Mouse (Mus musculus) kidney, postnatal 4 days (tissue): ENCODE measurements around the gene Slc39a13.
"Not testable (repeated sequence)": the region's sequence is repeated elsewhere in the genome, so short reads cannot be mapped to it uniquely, and the experiment has no call there.

Experiments
- DNase-seq, 2 experiments: peaks; one replicate each; pipeline ENCODE4 v3.0.0; 2021; ENCODE audit warnings: mixed read lengths in 2 of 2

Slc39a13 gene

DNA sequence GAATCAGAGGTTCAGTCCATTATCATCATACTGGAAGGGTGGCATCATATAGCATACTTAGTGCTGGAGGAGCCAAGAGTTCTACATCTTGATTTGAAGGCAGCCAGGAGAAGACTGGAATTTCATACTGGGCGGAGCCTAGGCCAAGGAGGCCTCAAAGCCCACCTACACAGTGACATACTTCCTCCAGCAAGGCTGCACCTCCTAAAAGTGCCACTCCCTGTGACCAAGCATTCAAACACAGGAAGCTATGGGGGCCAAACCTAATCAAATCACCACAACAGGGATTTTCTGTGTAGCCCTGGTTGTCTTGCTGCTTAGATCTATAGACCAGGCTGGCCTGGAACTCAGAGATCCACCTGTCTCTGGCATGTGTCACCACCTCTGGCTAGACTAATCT, 46.3 kb downstream of the Slc39a13 start:
- no peak for DNase-seq

DNA sequence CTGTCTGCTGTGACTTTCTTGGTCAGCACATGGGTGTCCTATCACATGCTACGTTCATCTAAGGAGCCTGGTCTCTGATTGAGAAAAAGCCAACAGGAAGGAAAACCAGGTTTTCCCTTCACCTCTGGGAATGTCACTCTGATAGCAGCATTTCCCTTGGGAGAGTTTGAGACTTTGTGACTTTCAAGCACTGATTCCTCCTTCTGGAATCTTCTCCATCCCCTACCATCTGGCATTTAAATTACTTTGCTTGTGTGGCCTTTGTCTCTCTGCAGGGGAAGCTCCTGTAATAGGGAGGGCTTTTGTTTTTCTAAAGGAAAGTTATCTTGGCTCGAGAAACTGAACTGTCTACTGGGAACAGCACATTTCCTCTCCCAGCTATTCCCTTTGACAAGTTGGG, 47.1 kb downstream of the Slc39a13 start:
- no peak for DNase-seq

DNA sequence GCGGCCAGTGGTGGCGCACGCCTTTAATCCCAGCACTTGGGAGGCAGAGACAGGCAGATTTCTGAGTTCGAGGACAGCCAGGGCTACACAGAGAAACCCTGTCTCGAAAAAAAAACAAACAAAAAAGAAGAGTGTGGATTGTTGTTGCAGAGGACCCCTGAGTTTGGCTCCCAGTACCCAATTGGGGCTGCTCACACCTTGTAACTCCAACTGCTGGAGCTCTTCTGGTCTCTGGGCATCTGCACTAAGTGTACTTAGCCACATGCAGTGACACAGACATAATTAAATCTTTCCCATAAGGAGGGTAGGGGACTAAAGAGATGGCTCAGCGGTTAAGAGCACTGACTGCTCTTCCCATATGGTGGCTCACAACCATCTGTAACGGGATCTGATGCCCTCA, 48.0 kb downstream of the Slc39a13 start:
- DNase-seq: not testable (repeated sequence)

GRCm38 (mm10) chr2:91019911-91020310, 50.3 kb downstream of the Slc39a13 start:
- no peak for DNase-seq

- DNase-seq: peak in 1 of 2 experiments; percentile 21
Observed at GRCm38 (mm10) chr2:91018061-91018788, 52.0 kb downstream of the Slc39a13 start.

DNA sequence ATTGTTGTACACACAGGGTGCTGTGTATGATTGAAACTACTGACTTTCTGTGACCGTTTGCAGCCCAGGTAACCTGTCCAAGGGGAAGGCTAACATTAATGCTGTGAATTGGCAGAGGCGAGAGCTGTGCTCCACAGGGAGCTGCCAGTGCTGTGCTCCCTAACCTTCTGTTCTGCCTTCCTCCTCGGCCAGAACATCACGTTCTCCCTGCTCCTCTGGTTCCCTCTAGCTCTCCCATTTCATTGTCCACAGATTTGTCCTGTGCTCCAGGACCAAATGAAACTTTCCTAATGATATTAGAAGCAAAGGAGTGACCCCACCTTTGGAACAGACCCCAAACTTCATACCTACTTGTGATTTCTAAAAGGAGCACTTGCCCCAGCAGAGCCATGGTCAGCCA, 54.8 kb downstream of the Slc39a13 start:
- no peak for DNase-seq

DNA sequence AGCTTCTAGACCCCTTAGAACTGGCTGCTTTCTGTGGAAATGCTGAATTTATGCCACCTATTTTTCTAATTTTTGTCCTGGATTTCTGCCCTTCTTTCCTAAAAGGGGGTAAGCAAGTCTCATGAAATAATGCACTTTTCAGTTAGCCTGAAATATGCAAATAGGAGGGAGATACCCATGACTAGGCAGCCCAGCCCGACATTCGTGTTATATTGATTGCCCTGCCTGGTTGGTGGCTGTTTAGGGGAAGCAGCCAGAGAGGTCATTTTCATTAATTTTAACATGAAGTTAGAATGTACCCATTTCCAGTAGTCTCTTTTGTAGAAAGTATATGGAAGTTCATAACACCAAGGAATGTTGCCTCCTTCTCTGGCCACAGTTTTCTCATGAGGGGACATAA, 56.3 kb downstream of the Slc39a13 start:
- DNase-seq: no peak
